Mouse (Mus musculus): ENCODE results near the gene Exo1. TPM values are rescaled to one million over a fixed set of nuclear protein-coding genes. Genes with fewer than 3 reads are reported as not detected.

Exo1 gene
- 23.8 and 46.9 TPM in 2 replicates for total RNA-seq (2015; ENCODE audit: low replicate concordance)
- 27.1 and 48.0 TPM in 2 replicates for total RNA-seq (2017; ENCODE audit: low replicate concordance)

DNA sequence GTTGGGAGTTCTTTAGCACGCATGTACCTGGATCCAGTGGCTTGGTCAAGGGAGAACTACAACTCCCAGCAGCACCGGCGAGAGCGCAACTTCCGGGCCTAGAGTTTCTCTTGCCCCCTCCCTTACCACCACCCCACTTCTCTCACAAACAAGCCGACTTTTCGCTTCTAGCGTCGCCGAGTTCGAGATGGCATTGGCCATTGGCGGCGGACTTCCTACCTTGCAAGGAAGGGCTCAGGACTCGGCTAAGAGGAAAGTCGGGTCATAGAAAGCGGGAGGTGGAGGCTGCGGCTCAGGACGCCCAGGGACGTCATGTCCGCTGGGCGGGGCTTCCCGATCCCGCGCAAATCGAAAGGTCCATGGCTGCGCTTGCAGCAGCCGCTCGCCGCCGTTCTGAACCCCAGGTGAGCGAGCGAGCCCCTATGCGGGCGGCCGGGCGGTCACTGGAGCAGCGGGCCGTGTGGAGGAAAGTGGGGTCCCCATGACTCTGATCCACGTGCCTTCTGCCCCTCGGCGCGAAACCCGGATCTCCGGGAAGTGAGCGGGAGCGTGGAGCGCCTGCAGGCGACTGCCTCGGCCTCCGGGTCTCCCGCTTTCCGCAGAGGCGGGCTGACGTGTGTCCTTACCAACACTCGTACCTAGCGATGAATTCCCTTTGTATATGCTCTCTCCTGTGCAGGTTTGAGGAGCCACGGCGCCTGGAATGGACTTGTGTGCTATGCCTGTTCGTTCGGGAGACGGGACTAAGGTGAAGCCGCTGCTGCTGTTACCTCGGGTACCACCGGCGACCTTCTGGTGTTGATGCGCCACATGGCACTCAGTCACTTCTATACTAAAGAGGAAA lies at the start of gene Exo1:
Exo1 (plus strand) TSS at position 129 of the 844 bp plus-strand sequence.
- peak; percentile 98 for ATAC-seq (replicated peaks; ENCODE audit: low FRiP score, poor library complexity, severe bottlenecking)

DNA sequence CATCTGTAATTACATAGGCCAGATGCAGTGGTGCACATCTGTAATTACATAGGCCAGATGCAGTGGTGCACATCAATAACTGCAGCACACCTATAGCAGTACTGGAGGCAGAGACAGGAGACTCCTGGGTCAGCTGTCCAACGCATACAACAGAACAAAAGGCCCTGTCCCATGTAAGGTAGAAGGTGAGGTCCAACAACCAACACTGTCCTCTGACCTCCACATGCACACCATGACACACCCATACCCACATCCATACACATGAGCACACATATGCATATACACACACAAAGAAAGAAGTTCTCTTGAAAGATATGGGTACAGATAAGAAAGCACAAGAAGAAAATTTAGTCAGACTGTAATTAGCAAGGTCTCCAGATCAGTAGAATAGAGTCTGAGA lies 24.9 kb upstream of the Exo1 start:
- no peak for ATAC-seq (replicated peaks; ENCODE audit: low FRiP score, poor library complexity, severe bottlenecking)

DNA sequence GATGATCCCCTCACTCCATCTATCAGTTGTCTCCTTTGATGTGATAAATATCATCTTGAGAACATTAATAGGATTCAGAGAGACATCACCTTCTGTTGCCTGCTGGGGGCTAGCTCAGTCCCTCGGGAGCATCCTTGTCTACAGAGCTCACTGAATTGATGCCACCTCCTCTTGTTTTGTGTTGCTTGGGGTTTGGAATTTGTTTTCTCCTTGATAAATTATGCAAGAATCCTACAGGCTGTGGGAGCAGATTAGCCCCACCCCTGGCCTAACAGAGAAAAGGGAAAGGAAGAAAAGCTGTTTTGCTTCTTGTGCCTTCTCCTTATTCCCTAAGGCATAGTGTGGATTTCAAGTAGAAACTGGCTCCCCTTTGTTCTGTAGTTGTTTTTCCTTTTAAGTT lies 13.3 kb upstream of the Exo1 start:
- ATAC-seq (replicated peaks; ENCODE audit: low FRiP score, poor library complexity, severe bottlenecking) = no peak

DNA sequence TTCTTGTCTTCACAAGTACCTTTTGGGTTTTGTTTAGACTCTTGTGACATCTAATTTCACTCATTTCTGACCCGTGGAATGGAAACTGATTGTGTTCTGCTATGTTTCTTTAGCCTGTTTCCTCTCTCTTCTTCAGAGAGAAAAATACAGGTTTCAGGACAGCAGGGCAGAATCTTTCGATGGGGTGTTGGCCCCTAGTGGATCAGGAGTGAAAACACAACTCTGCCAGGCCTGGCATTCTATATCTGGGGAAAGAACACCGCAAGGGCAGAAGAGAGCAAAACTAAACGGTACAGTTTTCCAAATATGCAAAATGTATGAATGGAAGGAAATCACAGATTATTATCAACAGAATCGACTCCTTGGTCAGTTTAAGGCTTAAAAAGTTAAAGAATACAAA lies 12.8 kb upstream of the Exo1 start:
- no peak for ATAC-seq (replicated peaks; ENCODE audit: low FRiP score, poor library complexity, severe bottlenecking)

DNA sequence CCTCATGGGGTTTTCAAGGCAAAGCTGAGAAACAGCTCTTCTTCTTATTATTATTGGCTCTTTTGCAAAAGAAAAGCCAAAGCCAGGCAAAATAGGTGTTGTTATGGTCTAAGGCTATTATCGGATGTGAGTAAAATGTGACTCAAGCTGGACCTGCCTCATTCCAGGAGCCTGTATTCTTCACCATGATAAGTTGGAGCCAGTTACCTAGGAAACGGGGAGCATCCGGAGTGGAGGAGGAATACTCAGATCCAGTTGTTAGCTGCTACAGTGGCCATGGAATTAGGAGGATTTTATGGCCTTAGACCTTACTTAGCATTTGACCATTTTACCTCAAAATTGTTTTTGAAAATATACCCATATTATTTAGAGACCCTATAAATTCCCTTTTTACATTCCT lies 9.7 kb upstream of the Exo1 start:
- no peak for ATAC-seq (replicated peaks; ENCODE audit: low FRiP score, poor library complexity, severe bottlenecking)

DNA sequence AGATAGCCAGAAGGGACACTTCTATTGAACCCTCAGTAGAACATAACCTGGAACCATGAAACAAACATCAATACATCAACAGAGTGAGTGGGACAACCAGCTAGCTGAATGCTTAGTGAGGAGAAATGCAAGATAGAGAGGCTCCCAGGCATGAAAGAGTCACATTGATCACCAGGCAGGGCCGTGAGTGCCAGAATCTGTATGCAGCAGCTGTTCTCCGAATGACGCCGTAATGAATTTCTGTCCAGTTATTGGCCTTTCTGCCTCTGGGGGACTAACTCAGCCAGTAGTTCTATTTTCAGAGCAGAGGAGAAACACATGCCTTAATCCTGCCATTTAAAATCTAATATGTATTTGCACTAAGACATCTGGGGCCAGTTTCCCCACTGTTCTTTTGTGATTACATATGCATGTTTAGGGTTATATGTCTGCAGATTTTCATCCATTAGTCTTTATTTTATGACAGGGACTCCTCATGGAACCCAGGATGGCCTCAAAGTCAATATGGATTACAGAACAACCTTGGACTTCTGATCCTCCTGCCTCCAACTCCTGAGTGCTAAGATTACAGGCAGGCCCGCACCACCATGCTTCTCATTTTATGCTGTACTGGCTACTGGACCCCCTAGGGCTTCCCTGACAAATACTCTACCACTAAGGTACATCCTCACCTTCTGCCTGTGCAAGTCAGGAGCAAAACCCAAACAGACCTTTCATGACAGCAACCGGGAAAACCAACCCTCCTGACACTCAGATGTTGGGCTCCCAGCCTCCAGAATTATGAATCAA lies 8.2 kb upstream of the Exo1 start:
- no peak for ATAC-seq (replicated peaks; ENCODE audit: low FRiP score, poor library complexity, severe bottlenecking)

DNA sequence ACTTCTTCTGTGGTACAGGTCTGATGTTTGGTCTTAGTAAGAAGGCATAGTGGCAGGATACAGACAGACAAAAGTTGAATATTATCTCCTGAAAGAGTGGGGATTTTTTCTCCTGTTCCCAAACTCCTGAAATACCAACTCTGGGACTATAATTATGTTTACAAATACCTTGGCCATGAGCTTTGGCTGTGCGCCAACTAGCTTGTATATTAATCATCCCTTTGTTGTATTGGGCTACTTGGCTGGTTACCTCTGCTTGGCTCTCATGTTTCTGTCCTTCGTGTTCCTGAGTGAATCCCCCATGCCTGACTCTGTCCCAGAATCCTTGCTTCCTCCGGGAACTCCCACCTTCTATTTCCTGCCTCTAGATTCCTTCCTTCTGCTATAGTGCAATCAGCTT lies 3.0 kb downstream of the Exo1 start:
- ATAC-seq (replicated peaks; ENCODE audit: low FRiP score, poor library complexity, severe bottlenecking) = no peak

DNA sequence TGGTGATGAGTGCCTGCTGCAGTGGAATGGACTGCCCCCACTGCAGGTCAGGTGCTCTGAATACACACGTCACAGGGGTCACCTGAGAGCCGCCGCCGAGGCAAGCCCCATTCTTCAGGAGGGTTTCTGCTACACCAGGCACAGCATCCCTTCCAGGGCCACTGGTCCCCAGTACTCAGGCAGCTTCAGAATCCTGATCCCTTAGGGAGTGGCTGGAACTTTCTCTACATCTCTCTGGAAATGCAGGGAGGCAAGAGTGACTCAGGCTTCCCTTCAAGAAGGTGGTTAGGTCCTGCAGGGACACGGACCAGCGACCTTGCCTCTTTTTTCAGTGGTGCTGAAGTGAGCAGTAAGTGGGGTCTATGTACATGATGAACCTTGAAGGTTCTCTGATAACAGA lies 12.9 kb downstream of the Exo1 start:
- ATAC-seq (replicated peaks; ENCODE audit: low FRiP score, poor library complexity, severe bottlenecking) = no peak

DNA sequence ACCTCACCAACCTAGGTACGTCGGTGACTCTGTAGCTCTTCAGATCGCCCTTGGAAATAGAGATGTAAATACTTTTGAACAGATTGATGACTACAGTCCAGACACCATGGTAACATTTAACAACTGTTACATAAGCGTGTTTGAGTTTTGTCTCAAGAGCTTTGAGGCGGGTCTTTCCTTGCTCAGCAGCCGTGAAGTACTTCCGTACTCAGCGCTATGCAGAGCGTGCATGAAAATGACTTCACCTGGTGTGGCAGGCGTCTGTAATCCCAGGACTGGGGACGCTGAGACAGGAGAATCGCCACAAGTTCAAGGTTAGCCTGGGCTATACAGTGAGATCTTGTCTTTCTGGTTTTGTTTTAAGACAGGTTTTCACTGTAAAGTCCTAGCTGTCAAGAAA lies 13.3 kb downstream of the Exo1 start:
- no peak for ATAC-seq (replicated peaks; ENCODE audit: low FRiP score, poor library complexity, severe bottlenecking)

DNA sequence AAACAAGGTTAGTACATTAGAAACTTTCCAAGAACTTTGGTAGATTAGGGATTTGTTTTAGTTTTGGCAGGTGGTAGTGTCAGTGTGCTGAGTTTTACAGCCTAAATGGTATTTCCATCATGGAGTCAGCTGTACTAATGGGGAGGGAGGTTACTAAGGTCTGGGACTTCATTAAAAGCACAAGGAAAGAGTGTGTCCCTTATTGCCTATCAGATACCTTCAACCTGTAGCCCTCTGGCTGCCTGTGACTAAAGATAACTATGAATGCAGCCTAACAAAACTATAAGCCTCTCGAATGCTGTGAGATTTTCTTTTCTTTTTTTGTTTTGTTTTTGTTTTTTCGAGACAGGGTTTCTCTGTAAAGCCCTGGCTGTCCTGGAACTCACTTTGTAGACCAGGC lies 30.8 kb downstream of the Exo1 start:
- no peak for ATAC-seq (replicated peaks; ENCODE audit: low FRiP score, poor library complexity, severe bottlenecking)

DNA sequence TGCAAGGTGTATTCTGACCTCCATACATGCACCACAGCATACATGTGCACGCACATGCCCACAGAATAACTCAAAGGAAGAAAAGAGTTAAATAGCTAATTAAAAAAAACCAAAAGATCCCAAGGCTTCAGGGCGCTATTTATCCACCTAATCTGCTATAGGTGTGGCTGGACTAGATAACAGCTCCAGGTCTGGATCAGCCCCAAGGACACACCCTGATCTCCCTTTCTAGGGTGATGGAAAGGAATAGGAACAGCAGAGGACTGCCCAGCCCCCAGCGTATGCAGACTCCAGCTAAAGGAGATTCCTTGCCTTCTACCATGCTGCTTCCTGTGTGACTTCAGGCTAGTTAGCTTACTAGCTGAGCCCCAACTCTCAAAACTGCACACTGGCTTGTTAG lies 31.7 kb downstream of the Exo1 start:
- no peak for ATAC-seq (replicated peaks; ENCODE audit: low FRiP score, poor library complexity, severe bottlenecking)

DNA sequence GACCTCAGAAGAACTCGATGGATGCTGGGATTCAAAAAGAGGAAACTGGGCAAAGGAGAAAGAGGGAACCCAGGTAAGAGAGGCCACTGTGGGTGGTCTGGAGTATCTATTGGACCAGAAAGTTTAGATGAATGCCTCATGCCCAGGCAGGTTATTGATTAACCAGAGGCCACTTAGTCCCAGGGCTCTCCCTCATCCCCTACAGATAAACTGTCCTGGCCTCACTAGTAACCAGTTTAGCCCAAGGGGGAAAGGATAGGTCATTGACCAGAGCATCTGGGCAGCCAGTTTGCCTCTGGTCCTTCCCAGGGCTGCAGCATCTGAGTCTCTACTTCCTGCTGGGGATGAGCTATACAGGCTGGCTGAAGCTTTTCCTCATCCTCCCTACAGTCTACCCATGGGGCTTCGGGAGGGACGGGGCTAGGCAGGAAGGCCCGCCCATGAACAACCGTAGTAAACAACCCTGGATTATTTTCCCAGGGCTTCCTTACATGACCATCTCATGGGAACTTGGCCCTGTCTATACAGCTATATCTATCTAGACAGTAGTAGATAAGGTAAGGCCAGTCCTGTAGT lies 33.4 kb downstream of the Exo1 start:
- ATAC-seq (replicated peaks; ENCODE audit: low FRiP score, poor library complexity, severe bottlenecking) = no peak

DNA sequence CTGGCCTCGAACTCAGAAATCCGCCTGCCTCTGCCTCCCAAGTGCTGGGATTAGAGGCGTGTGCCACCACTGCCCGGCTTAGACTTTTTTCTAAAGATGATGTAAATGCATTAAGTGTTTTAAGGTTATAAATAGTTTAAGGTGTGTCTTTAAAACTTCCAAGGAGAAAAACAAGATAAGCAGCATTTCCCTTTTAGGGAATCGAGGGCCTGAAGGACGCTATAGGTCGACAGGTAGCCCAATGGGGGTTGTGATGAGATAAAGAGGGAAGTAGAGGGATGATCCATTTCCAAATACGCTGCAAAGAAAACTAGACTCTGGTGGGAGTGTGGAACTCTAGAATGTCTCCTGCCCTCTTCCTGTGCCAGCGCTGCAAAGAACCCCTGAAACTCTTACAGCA lies 39.6 kb downstream of the Exo1 start, which contains the start of gene Gm38100:
Gm38100 (plus strand) TSS at position 301 of the 400 bp plus-strand sequence.
- no peak for ATAC-seq (replicated peaks; ENCODE audit: low FRiP score, poor library complexity, severe bottlenecking)

DNA sequence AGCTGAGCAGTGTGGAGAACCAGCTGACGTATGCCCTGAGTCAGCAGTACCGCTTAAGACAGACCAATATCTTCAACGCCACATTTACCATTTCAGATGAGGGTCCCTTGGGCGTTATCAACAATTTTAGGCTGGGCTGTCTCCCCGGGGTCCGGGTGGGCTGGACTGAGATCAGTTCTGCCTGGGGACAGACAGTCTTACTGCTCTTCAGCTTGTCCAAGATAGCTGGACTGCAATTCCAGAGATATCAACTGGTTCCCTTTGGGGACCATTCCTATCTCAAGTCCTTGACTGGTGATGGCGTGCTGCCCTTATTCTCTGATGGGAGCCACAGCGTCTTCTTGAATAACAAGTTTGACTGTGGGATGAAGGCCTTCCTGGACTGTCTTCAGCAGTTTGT lies 40.7 kb downstream of the Exo1 start:
- no peak for ATAC-seq (replicated peaks; ENCODE audit: low FRiP score, poor library complexity, severe bottlenecking)

DNA sequence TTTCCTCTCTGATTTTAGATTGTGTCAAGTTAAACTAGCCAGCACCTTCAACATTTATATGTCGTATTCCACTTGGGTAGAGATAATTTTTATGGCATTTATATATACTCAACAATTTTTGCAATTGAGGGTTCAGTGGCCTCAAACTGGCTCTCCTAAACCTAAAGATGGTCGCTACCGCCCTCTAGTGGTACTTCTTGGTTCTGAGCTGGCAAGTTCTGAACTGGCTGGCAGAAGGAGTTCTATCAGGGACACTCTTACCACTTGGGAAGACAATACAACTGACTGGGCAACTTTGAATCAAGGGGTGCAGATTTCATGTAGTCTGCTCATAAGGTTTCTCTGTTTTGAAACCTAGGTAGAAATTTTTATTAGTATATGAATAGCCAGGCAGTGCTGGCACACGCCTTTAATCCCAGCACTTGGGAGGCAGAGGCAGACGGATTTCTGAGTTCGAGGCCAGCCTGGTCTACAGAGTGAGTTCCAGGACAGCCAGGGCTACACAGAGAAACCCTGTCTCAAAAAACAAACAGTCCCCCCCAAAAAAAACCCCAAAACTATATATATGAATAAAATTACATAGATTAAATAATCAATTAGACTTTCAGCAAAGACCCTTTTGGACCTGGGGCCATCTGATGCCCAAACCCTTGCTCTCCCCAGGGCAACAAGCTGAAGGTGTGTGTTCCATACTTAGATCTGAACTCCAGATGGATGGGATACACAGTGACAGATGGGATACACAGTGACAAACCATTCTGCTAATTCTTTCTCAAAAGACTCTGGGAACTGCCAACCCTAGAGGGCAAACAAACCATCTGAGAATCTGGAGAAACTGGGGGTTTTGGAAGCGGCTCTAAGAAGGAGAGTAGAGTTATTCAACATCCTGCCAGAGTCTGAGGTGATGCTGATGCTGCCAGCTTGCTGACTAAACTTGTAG lies 43.7 kb downstream of the Exo1 start:
- peak; percentile 63; the same call in 1 of the 2 replicates for ATAC-seq (replicated peaks; ENCODE audit: low FRiP score, poor library complexity, severe bottlenecking)

DNA sequence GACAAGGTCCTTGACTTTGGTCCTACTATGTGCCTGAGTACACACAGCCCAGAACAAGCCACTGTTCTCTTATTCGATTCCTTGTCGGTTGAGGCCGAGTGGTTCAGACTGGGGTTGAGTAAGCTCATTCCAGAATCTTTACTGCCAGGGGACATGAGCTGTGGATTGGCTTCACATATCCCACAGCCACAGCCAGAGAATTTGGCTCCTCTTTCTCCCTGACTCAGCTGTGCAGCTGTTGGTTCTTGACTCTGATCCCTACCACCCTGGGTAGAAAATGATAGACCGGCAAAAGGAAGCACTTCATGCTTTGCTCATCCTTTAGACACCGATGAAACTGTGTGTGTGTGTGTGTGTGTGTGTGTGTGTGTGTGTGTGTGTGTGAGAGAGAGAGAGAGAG lies 51.0 kb downstream of the Exo1 start:
- no peak for ATAC-seq (replicated peaks; ENCODE audit: low FRiP score, poor library complexity, severe bottlenecking)

DNA sequence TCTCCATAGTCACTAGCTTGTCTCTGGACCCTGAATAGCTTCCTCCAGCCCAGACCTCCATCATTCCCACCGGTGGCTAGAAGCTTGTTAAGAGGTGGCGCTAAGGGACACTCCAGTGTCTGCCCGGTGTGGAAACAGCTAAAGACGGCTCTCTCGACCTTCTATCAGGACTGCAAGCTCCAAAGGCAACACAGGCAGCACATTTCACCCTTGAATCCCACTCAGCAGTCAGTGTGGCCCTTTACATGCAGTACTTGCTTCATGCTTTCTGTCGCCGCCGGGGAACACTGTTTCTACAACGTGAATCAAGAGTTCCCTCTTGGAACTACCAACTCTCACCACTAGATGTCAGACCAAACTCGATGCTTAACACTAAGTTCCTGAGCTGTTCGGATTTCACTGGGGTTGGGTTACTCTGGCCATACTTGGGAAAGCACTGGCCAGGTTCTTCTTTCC lies 55.9 kb downstream of the Exo1 start:
- peak; percentile 49; the same call in 1 of the 2 replicates for ATAC-seq (replicated peaks; ENCODE audit: low FRiP score, poor library complexity, severe bottlenecking)

DNA sequence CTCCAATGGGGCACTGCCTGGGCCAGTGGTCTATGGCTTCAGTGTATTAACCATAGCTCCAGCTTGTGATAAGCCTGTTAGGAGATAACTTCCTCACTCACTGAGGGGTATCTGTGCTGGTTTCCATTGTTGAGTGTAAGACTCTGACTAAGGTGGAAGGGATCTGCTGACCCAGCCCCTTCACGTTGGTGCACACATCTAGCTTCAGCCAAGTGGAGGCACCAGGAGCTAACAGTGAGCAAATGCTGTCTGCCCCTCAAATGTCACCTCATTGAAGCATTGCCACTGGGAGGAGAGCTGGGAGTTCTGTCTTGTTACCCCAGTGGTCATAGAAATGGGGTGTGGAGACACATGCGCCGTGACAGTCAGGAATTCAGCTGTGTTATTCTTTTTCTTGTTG lies 58.4 kb downstream of the Exo1 start:
- no peak for ATAC-seq (replicated peaks; ENCODE audit: low FRiP score, poor library complexity, severe bottlenecking)

DNA sequence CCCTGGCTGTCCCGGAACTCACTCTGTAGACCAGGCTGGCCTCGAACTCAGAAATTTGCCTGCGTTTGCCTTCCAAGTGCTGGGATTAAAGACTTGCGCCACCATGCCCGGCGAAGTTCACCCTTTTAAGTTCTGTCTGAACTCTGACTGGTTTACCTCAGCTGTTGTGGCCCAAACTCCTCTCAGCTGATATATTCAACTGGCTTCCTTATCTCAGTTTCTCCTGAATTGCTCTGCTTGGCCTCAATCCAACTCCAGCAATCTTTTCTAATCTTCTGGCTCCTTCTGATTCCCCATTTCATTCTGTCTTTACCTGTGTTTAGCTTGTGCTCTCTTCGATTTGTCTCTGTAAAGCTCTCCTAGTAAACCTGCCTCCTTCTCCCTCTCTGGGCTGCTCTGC lies 62.8 kb downstream of the Exo1 start:
- no peak for ATAC-seq (replicated peaks; ENCODE audit: low FRiP score, poor library complexity, severe bottlenecking)

Measured in erythroid progenitor cell, adult 5-6 weeks (primary cell).